Mouse (Mus musculus): ENCODE measurements around the gene Tradd.
A peak's percentile ranks its signal among the peaks of the same experiment; 100 is the strongest.

The Tradd gene

DNA sequence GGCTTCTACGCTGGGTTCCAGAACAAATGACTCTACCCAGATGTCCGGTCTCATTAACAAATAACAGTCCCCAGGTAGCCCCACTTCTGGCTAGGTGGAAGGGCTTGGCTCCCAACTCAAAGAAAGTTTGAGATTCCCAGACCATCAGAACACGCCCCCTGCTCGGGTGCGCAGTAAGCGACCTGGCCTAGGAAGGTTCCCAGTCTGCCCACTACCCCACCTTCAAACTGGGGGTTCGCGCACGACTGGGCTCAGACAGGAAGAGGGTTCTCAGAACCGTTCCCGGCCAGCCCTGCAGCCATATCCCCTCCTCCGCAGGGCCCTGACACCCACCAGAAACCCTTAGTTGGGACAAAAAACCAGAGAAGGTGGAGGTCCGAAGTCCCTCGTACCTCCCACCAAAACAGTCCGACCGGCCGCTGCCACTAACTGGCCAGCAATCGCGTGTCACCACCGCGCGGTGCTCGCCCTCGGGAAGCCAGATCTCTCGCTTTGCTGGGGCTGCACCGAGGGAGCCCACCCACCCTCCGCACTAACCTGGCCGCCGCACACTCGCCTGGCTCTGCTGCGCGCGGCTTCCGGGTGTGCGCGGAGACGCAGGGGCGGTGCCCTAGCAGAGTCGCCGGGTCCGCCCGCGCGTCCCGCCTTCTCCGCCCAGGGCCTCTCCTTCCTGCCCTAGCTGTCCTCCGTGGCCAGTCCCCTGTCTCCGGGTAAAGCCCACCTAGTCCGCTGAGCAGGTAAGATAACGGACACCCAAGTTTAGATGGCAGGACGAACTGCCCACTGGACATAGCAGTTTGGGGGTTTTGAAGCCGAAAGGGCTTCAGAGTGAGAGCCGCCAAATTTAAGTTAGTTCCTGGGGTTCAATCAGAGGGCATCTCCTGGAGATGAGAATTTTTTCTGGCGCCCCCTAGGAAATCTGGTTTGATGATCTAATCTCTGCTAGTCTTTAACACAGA is at the start of gene Tradd, which contains the start of gene Fbxl8:
Gene Tradd, minus strand, starts transcription at position 586 of the 959 bp plus-strand sequence.
Gene Fbxl8, plus strand, starts transcription at position 625 of the 959 bp plus-strand sequence.
- peak; percentile 81 for DNase-seq

DNA sequence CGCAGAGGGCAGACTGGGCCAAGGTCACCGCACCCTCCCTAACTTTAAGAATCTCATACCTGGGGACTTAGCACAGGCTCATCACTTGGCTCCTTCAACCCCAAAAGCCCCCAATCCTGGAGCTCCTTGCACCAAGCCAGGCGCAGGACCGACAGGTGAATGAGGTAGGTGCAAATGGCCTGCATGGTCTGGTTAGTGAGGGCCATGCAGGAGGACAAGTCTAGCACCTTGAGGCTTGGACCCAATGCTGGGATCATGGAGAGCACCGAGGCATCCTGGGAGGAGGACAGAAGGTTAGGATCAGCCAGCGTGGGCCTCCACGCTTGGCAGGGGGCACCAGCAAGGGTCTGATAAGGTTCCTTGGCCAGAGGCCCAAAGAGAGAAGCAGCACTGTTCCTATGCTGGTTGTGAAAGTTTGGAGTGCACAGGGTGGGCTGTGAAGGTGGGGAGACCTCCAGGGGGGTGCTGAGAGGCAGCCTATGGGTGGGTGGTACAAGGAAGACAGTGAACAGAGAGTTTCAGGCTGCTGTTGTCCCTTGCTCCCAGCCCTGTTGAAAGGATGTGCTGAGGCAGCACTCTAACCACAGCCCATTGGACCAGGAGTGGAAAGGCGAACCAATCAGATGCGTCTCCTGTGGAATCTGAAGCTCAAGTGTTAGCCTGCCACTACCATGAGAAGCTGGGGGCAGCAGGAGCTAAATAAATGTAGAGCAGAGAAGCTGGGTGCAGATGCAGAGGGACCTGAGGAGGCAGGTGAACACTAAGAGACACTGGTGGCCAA is 49.4 kb upstream of the Tradd start:
- no peak for DNase-seq

DNA sequence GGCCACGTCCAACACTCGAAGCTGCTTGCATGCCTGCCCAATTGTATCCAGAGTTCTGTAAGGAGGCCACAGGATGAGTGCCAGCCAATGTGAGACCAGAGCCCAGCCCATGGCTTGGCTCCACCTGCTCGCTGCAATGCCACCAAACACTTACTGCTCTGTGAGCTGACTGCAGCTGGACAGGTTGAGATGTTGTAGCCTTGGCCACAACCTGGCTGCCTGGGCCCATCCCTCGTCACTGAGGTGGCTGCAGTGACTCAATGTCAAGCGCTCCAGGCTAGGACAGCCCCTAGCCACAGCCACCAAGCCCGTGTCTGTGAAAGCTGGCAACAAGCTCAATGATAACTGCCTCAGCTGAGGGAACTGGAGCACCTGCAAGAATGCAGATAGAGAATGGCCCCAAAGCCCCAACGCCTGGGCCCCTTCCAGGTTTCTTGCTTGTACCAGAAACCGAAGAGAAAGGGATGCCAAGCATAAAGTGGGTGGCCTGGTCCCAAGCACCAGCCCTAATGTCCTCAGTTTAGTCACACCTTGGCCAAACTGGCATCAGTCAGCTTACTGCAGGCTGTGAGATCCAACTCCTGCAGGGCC is 48.6 kb upstream of the Tradd start:
- no peak for DNase-seq

DNA sequence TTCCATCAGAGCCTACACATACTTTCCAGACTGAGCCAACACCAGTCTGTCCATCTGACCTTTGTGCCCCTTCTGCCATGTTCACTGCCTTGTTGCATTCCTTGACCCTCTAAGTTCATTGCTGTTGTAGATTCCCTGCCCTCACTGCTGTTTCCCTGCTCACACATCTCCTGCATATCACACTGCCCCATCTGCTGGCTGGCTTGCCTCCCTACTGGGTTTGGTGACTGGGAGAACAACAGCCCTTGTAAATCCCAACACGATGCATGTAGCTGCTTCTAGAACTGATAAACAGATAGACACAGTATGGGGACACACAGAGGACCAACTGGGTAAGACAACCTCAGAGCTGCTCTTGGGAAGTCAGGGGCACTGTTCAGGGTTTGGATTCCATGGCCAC is 47.3 kb upstream of the Tradd start:
- no peak for DNase-seq

DNA sequence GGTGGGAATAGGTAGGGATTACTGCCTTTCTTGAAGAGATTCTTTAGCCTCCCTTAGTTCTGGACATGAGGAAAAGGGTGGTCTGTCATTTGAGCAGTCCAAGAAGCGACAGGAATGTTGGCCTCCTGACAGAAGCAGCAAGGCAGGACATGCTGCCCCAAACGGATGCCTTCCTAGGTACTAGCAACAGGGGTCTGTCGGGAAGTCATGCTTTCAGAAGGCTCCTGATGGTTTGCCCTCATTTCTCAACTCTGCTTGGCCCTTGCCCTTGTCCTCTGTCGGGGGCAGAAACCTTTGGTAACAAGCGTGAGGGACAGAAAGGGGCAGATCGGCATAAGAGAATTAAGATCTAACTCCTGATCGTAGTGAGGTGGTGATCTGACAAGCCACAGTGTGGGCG is 45.7 kb upstream of the Tradd start:
- DNase-seq = no peak

DNA sequence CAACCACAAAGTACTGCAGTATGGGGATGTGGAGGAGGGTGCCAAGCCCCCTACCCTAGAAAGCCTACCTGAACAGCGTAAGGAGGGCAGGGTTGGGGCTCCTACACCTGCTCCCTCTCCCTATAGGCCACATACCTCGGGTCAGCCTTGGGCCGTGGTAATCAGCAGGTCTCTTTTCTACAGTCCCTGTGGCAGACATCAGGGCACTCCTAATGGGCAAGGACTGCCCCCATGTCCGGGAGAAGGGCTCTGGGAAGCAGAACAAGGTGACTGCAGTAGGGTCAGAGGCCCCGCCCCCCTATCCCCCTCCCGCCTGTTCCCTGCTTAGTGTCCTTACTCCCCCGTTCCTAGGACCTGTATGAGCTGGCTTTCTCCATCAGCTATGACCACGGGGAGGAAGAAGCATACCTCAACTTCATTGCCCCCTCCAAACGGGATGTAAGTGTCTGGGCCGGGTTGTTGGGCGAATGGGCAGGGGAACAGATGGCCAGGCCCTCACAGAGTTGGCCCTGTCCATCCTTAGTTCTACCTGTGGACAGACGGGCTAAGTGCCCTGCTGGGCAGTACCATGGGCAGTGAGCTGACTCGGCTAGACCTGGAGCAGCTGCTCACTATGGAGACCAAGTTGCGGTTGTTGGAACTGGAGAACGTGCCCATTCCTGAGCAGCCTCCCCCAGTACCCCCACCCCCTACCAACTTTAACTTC is 44.9 kb upstream of the Tradd start:
- no peak for DNase-seq

DNA sequence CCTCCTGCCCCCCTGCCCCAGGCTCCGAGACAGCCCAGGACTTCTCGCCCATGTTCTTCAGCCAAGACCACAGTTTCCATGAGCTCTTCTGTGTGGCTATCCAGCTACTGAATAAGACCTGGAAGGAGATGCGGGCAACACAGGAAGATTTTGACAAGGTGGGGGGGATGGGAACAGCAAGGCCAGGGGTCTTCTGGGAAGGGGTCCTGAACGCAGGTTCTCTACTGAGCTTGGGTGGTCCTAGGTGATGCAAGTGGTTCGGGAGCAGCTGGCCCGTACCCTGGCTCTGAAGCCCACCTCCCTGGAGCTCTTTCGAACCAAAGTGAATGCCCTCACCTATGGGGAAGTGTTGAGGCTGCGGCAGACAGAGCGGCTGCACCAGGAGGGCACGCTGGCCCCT is 44.0 kb upstream of the Tradd start:
- DNase-seq = no peak

DNA sequence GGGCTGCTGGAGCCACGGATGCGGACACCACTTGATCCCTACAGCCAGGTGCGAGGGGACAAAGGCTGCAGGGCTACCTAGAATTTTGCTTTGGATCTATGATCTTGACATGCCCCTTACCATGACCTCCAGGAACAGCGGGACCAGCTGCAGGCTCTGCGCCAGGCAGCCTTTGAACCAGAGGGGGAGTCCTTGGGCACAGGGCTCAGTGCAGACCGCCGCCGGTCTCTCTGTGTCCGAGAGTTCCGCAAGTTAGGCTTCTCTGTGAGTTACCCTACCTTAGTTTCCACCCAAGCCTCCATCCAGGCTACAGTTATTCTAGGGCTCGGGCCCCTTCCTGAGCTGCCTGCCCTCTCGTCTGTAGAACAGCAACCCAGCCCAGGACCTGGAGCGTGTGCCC is 43.3 kb upstream of the Tradd start:
- DNase-seq = no peak

DNA sequence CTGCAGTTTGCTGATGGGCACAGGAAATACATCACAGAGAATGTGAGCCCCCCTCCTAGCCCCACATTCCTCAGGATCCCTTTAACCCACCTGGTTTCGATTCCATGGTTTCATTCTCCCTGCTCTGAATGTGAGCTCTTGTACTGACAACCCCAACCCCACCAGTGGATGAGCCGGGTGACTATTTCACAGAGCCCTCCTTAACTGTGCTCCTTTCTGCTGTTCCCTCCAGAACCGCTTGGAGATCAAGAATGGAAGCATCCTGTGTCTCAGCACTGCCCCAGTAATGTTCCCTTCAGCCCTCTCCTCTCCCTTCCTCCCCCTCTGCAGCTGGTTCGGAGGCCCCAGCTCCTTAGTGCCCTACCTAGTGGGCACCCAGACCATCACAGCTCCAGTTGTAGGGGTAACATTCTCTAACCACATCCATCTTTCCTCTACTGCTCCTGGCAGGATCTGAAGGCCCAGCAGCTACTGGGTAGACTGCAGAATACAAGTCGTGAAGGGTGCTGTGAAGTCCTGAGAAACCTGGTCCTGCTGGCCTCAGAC is 41.8 kb upstream of the Tradd start:
- no peak for DNase-seq

DNA sequence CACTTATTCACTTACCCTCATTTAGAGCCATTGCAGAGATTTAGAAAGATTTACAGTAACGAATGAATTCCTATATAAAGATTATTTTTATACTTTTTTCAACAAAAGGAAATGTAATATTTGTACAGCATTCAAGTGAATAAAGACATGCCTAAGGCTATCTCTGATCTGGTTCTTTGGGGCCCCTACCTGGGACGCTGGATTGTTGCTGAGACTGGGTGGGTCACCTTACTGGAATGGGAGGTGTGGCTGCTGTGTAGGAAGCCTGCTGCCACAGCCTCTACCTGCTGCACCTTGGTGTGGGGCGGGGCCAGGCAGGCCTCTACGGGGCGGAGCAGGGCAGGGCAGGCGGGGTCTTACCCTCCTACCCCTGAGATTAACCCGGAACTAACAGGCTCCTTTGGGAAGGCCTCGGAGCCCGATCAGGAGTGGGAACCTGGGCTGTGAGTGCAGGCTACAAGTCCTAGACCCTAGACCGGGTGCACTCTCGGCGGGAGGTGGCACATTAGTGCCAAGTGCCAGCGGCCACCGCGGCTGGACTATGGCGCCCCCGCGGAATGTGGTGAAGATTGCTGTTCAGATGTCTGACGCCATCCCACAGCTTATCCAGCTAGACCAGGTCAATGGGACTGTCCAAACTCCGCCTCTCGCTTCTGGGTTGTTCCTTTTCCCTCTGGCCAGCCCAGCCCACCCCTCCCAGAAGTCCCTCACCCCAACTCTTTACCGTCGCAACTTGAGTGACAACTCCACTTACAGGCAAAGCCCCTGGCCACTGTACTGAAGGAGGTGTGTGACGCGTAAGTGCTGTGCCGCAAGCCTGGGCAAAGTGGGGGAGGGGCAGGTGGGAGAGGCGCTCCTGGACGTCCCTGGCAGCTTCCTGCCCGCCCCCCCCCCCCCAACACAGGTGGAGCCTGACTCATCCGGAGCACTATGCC is 41.1 kb upstream of the Tradd start, which contains the start of gene Elmo3:
Gene Elmo3, plus strand, starts transcription at position 391 of the 935 bp plus-strand sequence.
- DNase-seq = peak; percentile 79

DNA sequence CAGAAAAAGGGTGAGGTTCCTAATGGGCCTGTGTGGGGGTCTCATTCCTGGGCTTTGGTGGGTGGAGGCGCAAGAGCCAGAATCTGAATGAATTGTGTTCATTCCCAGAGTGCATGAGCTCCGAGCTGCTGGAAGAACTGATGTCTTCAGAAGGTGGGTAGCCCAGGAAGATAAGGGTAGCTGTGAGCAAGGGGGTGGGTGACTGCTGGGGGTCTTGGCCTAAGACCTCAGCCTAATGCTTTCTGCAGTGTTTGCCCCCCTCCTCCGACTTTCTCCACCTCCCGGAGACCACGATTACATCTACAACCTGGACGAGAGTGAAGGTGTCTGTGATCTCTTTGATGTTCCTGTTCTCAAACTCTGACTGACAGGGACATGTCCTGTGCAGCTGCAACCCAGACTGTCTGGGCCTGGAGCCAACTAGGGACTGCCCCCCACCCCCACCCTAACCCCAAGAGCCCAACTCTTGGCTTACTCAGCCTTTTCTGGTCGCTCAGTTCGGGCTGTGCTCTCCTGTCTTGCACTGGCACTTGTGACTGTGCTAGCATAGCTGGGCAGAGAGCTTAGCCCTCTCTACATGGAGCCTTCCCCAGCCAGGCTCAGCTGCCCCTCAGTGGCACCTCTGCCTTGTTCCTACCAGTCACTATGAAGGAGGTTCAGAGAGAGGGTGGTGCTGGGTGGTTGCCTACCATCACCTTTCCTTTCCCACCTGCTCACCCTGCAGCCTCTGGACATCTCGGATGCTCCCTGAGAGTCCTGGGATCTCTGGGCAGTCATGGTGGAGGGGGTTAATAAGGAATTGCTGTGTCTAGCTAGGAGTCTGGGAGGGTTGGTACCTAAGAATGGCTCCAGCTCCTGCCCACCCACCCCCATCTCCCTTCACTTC is 40.2 kb upstream of the Tradd start:
- DNase-seq = no peak

DNA sequence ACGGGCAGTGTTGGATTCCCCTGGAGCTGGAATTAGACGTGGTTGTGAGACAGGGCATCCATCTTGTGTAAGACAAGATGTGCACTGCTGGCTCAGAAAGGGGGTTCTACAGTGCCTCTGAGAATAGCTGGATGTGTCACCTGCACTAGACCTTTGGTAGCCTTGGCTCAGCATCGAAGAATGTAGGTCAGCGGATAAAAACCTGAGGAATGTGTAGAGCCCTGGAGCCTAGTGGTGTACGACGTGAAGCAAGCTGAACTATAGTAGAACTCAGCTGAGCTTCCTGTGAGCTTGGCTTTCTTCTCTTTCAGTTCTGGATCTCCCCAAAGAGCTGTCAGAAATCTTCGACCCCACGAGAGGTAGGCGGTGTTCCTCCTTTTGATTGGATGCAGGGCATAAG is 39.5 kb upstream of the Tradd start:
- no peak for DNase-seq

DNA sequence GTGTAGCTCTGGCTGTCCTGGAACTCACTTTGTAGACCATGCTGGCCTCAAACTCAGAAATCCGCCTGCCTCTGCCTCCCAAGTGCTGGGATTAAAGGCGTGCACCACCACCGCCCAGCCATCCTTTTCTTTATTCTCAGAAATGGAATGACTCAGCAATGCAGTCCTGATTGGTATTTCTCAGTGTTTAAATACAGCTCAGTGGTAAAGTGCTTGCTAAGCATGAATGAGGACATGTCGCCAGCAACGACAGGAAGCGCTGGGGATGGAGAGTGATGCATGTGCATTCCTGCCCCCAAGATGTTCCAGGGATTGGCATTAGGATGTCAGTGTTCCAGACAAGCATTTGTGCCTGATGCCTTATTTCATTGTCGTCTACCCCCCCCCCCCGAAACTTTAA is 39.0 kb upstream of the Tradd start:
- no peak for DNase-seq

DNA sequence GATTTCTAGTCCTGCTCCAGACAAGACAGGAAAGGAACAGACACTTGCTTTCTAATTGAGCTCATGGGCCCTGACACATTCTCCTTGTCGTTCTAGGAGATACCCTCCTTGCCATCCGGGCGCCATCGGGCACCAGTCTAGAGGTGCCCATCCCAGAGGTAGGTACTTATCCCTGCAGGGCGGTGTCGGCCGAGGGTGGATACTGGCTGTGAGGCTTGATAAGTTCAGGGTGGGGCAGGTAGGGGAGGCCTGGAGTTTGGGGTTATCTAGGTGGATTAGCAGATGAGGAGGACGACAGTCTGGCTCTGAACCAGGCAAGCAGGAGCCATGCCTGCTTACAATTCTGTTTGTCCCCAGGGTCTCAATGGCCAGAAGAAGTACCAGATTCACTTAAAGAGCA is 35.6 kb upstream of the Tradd start:
- no peak for DNase-seq

DNA sequence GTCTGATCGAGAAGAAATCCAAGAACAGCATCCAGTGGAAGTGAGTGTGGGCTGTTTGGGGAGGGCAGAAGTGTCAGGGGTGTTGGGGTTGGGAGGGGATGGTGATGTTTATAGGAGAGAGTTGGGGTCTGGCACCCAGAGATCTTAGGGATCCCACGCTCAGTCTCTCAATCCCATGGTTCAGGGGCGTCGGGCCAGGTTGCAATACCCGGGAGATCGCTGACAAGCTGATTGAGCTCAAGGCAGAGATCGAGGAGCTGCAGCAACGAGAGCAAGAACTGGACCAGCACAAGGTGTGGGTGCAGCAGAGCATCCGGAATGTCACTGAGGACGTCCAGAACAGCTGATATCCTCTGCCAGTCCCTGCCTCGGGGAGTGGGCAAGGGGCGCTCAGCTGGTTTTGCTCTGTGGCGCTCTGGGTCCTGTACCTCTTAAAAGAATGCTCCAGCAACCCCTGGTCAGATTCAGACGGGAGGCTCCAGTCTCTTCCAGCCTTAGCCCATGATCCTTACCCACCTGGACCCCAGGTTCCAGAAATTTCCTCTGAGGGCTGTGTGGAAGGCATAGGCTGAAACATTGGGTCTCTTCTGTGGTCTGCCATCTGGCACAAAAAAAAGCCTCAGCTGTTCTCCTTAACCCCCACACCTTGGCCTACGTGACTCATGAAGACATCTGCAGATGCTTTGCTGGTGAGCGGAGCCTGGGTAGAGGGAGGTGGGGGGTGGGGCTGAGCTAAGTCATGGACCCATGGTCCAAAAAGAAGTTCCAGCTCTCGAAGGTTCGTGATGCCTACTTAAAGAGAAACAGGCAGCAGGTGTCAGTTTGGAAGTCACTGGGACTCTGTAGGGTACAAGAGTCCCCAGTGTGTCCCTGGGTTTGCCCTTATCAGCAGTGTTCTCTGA is 34.2 kb upstream of the Tradd start:
- DNase-seq = peak; percentile 73

DNA sequence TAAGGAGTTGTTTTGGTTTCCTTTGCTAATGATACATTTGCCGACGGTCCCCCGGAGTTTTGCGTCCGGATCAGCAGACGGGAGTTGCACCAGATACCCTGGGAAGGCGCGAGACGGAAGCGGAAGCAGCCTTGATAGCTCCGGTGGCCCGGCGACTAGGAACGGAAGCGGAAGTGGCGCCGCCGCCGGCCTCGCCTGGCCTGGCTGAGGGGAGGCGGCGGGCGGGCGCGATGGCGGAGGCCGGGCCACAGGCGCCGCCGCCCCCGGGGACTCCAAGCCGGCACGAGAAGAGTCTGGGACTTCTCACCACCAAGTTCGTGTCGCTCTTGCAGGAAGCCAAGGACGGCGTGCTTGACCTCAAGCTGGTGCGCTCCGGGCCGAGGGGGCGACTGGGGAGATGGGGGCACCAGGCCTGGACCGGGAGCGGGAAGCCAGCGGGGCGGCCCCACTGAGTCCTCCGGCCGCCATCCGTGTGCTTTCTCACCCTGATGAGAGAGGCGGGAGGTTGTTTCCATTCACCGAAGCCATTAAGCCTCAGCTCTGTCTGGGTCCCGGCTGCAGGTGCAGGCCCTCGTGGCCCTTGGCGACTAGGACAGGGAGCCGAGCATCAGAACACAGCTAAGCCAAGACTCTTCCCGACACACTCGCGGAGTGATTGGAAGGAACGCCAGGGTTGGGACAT is 33.2 kb upstream of the Tradd start, which contains the start of gene E2f4:
Gene E2f4, plus strand, starts transcription at position 153 of the 682 bp plus-strand sequence.
- peak; percentile 92 for DNase-seq

DNA sequence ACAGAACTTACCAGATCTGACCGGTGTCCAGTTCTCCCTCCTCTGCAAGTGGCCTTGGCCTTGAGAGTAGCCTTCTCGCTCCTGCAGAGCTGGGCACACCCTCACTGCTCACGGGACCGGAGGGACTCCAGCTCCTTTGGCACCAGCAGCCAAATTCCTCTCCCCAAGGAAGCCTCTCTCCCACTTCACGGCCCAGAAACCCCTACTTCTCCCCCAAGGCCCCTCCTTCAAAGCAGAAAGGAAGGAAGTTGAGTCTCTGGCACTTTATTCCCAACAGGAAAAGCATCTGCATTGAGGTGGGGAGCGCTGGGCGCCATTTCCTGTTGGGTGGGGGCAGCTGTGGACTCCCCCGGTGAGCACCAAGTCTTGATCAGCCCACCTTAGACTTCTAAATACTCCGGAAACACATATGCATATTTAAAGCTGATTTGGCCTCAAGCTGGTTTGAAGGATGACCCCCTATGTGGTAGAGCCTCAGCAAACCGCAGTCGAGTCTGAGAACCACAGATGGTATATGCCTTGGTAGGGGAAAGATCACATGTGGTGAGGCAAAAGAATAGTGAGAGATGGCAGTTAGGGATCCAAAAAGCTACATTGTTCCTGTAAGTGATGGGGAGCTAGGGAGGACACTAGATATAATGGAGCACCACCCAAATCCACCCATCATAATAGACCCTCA is 31.6 kb upstream of the Tradd start, which contains the start of gene Exoc3l:
Gene Exoc3l, minus strand, starts transcription at position 207 of the 679 bp plus-strand sequence.
- DNase-seq = peak; percentile 33

DNA sequence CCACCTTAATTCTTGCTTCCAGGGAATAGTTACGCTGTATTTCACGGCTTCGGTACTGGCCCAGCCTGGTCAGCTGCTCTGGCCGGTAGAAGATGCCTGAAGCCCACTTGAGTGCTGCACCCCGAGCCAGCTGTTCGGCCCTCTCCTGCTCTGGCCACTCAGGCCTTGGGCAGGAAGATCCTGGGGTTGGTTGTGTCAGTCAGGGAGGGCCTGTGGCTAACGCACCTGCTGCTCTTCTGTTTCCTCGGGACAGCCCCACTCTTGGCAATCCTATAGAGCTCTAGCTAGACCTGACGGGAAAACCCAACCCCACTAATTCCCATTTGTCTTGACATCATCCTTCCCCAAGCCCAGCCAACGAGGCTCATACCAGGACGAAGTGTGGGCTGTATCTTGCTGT is 30.8 kb upstream of the Tradd start:
- no peak for DNase-seq

Data from thymus, postnatal 14 days (tissue).